Mouse (Mus musculus) MN1 (cell line): Measurements from ENCODE around the gene Atp6v1g3.

Experiments used
- DNase-seq: peaks from one replicate; pipeline ENCODE4 v3.0.0-alpha.2; 2016; ENCODE audit warnings: low spot score

The Atp6v1g3 gene

GRCm38 (mm10) chr1:138289455-138290425 lies 16.2 kb downstream of the Atp6v1g3 start:
- DNase-seq: peak; percentile 11

- DNase-seq: no peak
Observed at GRCm38 (mm10) chr1:138291463-138291862, 17.9 kb downstream of the Atp6v1g3 start.

GRCm38 (mm10) chr1:138294487-138294886 lies 20.9 kb downstream of the Atp6v1g3 start:
- no peak for DNase-seq

GRCm38 (mm10) chr1:138298156-138298555 lies 24.6 kb downstream of the Atp6v1g3 start:
- no peak for DNase-seq

GRCm38 (mm10) chr1:138299576-138299975 lies 26.0 kb downstream of the Atp6v1g3 start:
- no peak for DNase-seq

GRCm38 (mm10) chr1:138301920-138302319 lies 28.4 kb downstream of the Atp6v1g3 start:
- no peak for DNase-seq

GRCm38 (mm10) chr1:138302756-138303155 lies 29.2 kb downstream of the Atp6v1g3 start:
- DNase-seq: no peak

- no peak for DNase-seq
Observed at GRCm38 (mm10) chr1:138303296-138303695, 29.8 kb downstream of the Atp6v1g3 start.

GRCm38 (mm10) chr1:138304141-138304915 lies 30.8 kb downstream of the Atp6v1g3 start:
- DNase-seq: no peak

- DNase-seq: no peak
Observed at GRCm38 (mm10) chr1:138322657-138323056, 49.1 kb downstream of the Atp6v1g3 start.

GRCm38 (mm10) chr1:138323076-138323630 lies 49.6 kb downstream of the Atp6v1g3 start:
- DNase-seq: no peak

GRCm38 (mm10) chr1:138326091-138326490 lies 52.6 kb downstream of the Atp6v1g3 start:
- no peak for DNase-seq

- DNase-seq: no peak
Observed at GRCm38 (mm10) chr1:138326566-138326965, 53.0 kb downstream of the Atp6v1g3 start.

- no peak for DNase-seq
Observed at GRCm38 (mm10) chr1:138327466-138328245, 54.1 kb downstream of the Atp6v1g3 start.

GRCm38 (mm10) chr1:138328320-138328719 lies 54.8 kb downstream of the Atp6v1g3 start:
- DNase-seq: peak; percentile 68

- no peak for DNase-seq
Observed at GRCm38 (mm10) chr1:138330556-138330955, 57.0 kb downstream of the Atp6v1g3 start.

GRCm38 (mm10) chr1:138331596-138331995 lies 58.1 kb downstream of the Atp6v1g3 start:
- DNase-seq: no peak

GRCm38 (mm10) chr1:138334701-138335100 lies 61.2 kb downstream of the Atp6v1g3 start:
- DNase-seq: no peak

GRCm38 (mm10) chr1:138337417-138337816 lies 63.9 kb downstream of the Atp6v1g3 start:
- DNase-seq: no peak
